ENCODE assay signal across 13 mouse cellular contexts in genomic region chr12:47219340-47219739, GRCm38 (mm10).
DNase-seq lines count a peak whose midpoint lies in the region; ATAC-seq and TF ChIP-seq lines count a peak whose summit lies in the region.
"Had no signal": no experiment of that assay in that cellular context is flagged by ENCODE, and none has a peak within 500 bp of the region (broad histone marks: within the 10 kb centered on the region; RNA-seq: fewer than 3 reads in every experiment).

No protein-coding gene starts in this region.

- ATAC-seq in Patski: no peak
- ATAC-seq: forebrain, embryonic 15.5 days had no signal

- POLR2A ChIA-PET in Patski (lab: Charles Lee): no interaction called here

- H3K27ac ChIP-seq in left cerebral cortex, adult 2 months: no peak overlapping the region
- H3K27ac ChIP-seq: forebrain, embryonic 15.5 days; hindbrain, embryonic 15.5 days; limb, embryonic 12.5 days; stomach, embryonic 15.5 days had no signal

- peak; percentile 42 to 65 for DNase-seq in heart, adult 18-20 months
- no peak for DNase-seq in heart, postnatal 25 days (ENCODE audit: low spot score)
- DNase-seq in left cerebral cortex, adult 2 months (ENCODE audit: extremely low spot score in 1 of 2, low spot score in 2 of 2): no peak
- DNase-seq in left cerebral cortex, adult 18-20 months (ENCODE audit: low spot score in 2 of 2): no peak
- no peak for DNase-seq in Patski (ENCODE audit: low read depth, low spot score)
- peak; percentile 3 for DNase-seq in forelimb bud, embryonic 11.5 days (ENCODE audit: low read depth, low spot score)
- no peak for DNase-seq in frontal cortex, postnatal 25 days (ENCODE audit: low spot score in 2 of 2)
- DNase-seq: layer of hippocampus, postnatal 36 days; thymus, postnatal 25 days had no signal

- CTCF ChIA-PET in Patski (lab: Charles Lee): no interaction called here

- H3K27me3 ChIP-seq in Patski: no peaks in the 10 kb centered on the region
- H3K27me3 ChIP-seq: forebrain, embryonic 15.5 days; hindbrain, embryonic 15.5 days; limb, embryonic 12.5 days; stomach, embryonic 15.5 days had no signal

- intact Hi-C loops in heart, postnatal 25 days (cut with DNase I): no loop called here
- intact Hi-C loops in left cerebral cortex, adult 2 months (cut with DNase I): no loop called here

- in situ Hi-C loops in Patski (cut with MboI; ENCODE audit: low pct_unique_long_range_greater_than_20kb): no loop called here

- peak; percentile 8; the same call in 1 of the 2 replicates for TF ChIP-seq CTCF in left cerebral cortex, adult 2 months (IDR thresholded peaks at IDR 0.05)
- peak; percentile 20 for TF ChIP-seq CTCF in Patski (IDR thresholded peaks at IDR 0.05)

- H3K4me3 ChIP-seq in left cerebral cortex, adult 2 months: no peak overlapping the region
- H3K4me3 ChIP-seq: forebrain, embryonic 15.5 days; hindbrain, embryonic 15.5 days; limb, embryonic 12.5 days; stomach, embryonic 15.5 days had no signal

Comparison
In these comparisons a context has a peak if more than half of its experiments do, and no peak if none do; other contexts are left out.
1. DNase-seq: peak in heart, adult 18-20 months (2 of 2) and forelimb bud, embryonic 11.5 days (single experiment); none in heart, postnatal 25 days (single experiment), left cerebral cortex, adult 2 months (0 of 2), left cerebral cortex, adult 18-20 months (0 of 2), Patski (single experiment) and frontal cortex, postnatal 25 days (0 of 2).